Mouse (Mus musculus) heart, embryonic 14.5 days (tissue): ENCODE data around the gene Fchsd2. TPM values are rescaled to one million over a fixed set of nuclear protein-coding genes. Genes with fewer than 3 reads are reported as not detected.

Source experiments
- ATAC-seq: fragments of 200-750 bp; cut with Nextera tagmentation; 2 replicates; pipeline ENCODE4 v1.8.0; 2017; ENCODE audit warnings: low read depth, moderate TSS enrichment; ENCODE audit not compliant: insufficient number of reproducible peaks, insufficient read depth, low FRiP score
- H3K27ac ChIP-seq, 2 experiments: fragments of 200-500 bp in 1 of 2; fragments of 300-500 bp in 1 of 2; sonication (generic) in 1 of 2; replicated peaks in 1 of 2; 2 replicates each; pipeline ENCODE4 v1.5.1; 2012 to 2014; ENCODE audit warnings: low read depth in 2 of 2, low read length in 2 of 2, control low read depth in 1 of 2, mild to moderate bottlenecking in 1 of 2, mixed read lengths in 1 of 2; ENCODE audit not compliant: control insufficient read depth in 1 of 2, insufficient read depth in 1 of 2
- H3K27me3 ChIP-seq: fragments of 300-500 bp; sonication (generic); 2 replicates; pipeline ENCODE4 v1.6.1; 2014; ENCODE audit warnings: mild to moderate bottlenecking, low read length, control low read depth; ENCODE audit not compliant: control insufficient read depth, insufficient read depth
- H3K36me3 ChIP-seq: fragments of 300-500 bp; sonication (generic); 2 replicates; pipeline ENCODE4 v1.6.1; 2014; ENCODE audit warnings: mild to moderate bottlenecking, control low read depth, low read length, mixed read lengths; ENCODE audit not compliant: control insufficient read depth, insufficient read depth
- H3K4me1 ChIP-seq, 2 experiments: fragments of 200-500 bp in 1 of 2; fragments of 300-500 bp in 1 of 2; sonication (generic) in 1 of 2; 2 replicates each; pipeline ENCODE4 v1.6.1; 2012 to 2014; ENCODE audit warnings: low read length in 2 of 2, control low read depth in 1 of 2, mixed read lengths in 1 of 2; ENCODE audit not compliant: control insufficient read depth in 2 of 2, insufficient read depth in 2 of 2
- H3K4me2 ChIP-seq: fragments of 300-500 bp; sonication (generic); 2 replicates; pipeline ENCODE4 v1.6.1; 2014; ENCODE audit warnings: mild to moderate bottlenecking, low read length
- H3K4me3 ChIP-seq, 2 experiments: fragments of 200-500 bp in 1 of 2; fragments of 300-500 bp in 1 of 2; sonication (generic) in 1 of 2; 2 replicates each; pipeline ENCODE4 v1.5.1; 2012 to 2014; ENCODE audit warnings: low read length in 2 of 2, mild to moderate bottlenecking in 2 of 2, control low read depth in 1 of 2, low read depth in 1 of 2, moderate library complexity in 1 of 2; ENCODE audit not compliant: control insufficient read depth in 1 of 2, insufficient read depth in 1 of 2
- H3K9ac ChIP-seq: fragments of 300-500 bp; sonication (generic); 2 replicates; pipeline ENCODE4 v1.6.1; 2014; ENCODE audit warnings: mild to moderate bottlenecking, low read length
- H3K9me3 ChIP-seq: fragments of 300-500 bp; sonication (generic); 2 replicates; pipeline ENCODE4 v1.6.1; 2016; ENCODE audit warnings: low read length, control low read depth; ENCODE audit not compliant: control insufficient read depth
- WGBS: fragments of 180-500 bp; shearing (Covaris S2); extraction: QIAGEN DNeasy Blood & Tissue Kit; methylation state at CpG from one replicate; pipeline ENCODE4 v1.1.7; 2014; 5-methylcytosine and 5-hydroxymethylcytosine counted together
- polyA plus RNA-seq: library from polyadenylated mRNA; unstranded; fragments of >200 nt; fragmentation: Nextera tagmentation; extraction: Ambion mirVana; gene quantifications from 2 replicates; pipeline ENCODE4 v1.2.1, GENCODE M21; 2014

Fchsd2 gene
- polyA plus RNA-seq, 1 experiment from 2014 or later, result 18.0 TPM

- Histone ChIP-seq H3K9ac (peak overlapping the region; percentile 91), H3K36me3 (peaks cover 13% of the 10 kb centered on the region)
Measured at GRCm38 (mm10) chr7:101107073-101107810, 14.6 kb downstream of the Fchsd2 start.

DNA sequence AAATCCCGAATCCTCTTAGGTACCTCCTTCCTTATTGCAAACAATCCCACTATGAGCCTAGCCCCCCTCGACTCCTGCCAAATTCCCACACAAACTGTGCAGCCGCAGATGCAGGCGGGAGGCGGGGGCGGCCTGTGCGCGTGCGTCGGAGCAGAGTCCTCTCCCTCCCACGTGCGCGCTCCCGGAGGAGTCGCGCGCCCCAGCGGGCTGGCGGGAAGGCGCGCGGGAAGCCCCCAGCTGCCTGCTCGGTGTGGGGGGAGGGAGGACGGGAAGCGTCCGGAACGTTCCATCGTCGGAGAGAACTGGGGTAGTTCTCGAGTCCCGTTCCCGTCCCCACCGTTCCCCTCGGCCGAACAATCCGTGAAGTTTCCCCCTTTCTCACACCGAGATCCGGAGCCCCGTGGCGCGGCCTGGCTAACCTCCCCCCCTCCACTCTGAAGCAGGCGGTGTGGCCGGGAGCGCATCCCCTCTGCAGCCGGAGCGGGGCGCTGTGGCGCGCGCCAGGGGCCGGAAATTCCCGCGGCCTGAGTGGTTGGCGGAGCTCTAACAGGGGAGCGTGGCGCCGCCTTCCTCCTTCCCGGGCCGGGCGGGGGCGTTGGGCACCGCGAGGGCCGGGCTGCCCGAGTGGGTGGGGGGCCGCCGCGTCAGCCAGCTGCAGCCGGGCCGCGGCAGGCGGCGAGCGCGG is 15.4 kb downstream of the Fchsd2 start:
- Histone ChIP-seq H3K4me3 (peak overlapping the region; percentile 75 to 99), H3K4me1 (peaks cover 8 to 17% of the 10 kb centered on the region in 2 experiments), H3K27ac (peak overlapping the region; percentile 93 to 97), H3K9ac (peak overlapping the region; percentile 91), H3K9me3 (no peaks in the 10 kb centered on the region), H3K36me3 (peaks cover 13% of the 10 kb centered on the region), H3K27me3 (no peaks in the 10 kb centered on the region), H3K4me2 (peak overlapping the region; percentile 76)
- ATAC-seq, result peak; percentile 92
- under 1% methylated on average over 52 of the region's 75 CpGs for WGBS

More at GRCm38 (mm10) chr7:101107073-101107810, 14.6 kb downstream of the Fchsd2 start:
- H3K4me2 ChIP-seq, result peak overlapping the region; percentile 76
- no peak for ATAC-seq
- peaks cover 8 to 17% of the 10 kb centered on the region in 2 experiments for H3K4me1 ChIP-seq
- H3K4me3 ChIP-seq, result peak overlapping the region; percentile 75 to 99
- no peaks in the 10 kb centered on the region for H3K9me3 ChIP-seq
- H3K27me3 ChIP-seq, result no peaks in the 10 kb centered on the region
- peak overlapping the region; percentile 93 to 97 for H3K27ac ChIP-seq
- WGBS, result 22% methylated on average over 5 of the region's 5 CpGs

DNA sequence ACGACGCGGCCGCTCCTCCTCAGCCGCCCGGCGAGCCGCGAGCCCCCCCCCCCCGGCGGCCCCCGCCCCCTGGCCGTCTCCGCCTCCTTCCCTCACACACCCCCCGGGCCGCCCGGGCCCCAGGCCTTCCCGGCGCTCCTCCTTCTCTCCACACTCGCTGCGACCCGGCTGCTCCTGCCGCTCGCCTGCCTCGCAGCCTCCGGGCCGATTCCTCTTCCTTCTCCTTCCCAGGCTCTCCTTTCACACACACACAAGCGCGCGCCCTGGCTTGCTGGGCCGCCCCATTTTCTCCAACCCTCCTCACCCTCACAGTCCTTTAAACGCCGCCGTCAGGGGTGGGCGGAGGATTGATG is 16.0 kb downstream of the Fchsd2 start:
- Histone ChIP-seq H3K9ac (peak overlapping the region; percentile 91), H3K9me3 (no peaks in the 10 kb centered on the region), H3K4me3 (peak overlapping the region; percentile 75 to 99), H3K36me3 (peaks cover 17% of the 10 kb centered on the region), H3K27ac (peak overlapping the region; percentile 97 to 98), H3K27me3 (no peaks in the 10 kb centered on the region), H3K4me1 (peaks cover 8 to 17% of the 10 kb centered on the region in 2 experiments), H3K4me2 (peak overlapping the region; percentile 76)
- 0% methylated on average over 16 of the region's 35 CpGs for WGBS
- ATAC-seq, result no peak; the same call in none of the 2 replicates

- Histone ChIP-seq H3K4me1 (peaks cover 8 to 17% of the 10 kb centered on the region in 2 experiments), H3K27ac (peak overlapping the region; percentile 97 to 98), H3K9ac (peak overlapping the region; percentile 91), H3K4me3 (peak overlapping the region; percentile 75 to 99), H3K27me3 (no peaks in the 10 kb centered on the region), H3K36me3 (peaks cover 21% of the 10 kb centered on the region), H3K4me2 (peak overlapping the region; percentile 76), H3K9me3 (no peaks in the 10 kb centered on the region)
- ATAC-seq, result no peak
- WGBS, result under 1% methylated on average over 46 of the region's 47 CpGs
Measured at GRCm38 (mm10) chr7:101109006-101109855, 16.6 kb downstream of the Fchsd2 start.

GRCm38 (mm10) chr7:101109856-101110350 is 17.2 kb downstream of the Fchsd2 start:
- Histone ChIP-seq H3K27me3 (no peaks in the 10 kb centered on the region), H3K4me2 (peak overlapping the region; percentile 76), H3K36me3 (peaks cover 27% of the 10 kb centered on the region), H3K27ac (peak overlapping the region in 1 of 2 experiments; percentile 97), H3K9ac (peak overlapping the region; percentile 91), H3K9me3 (no peaks in the 10 kb centered on the region), H3K4me3 (peak overlapping the region; percentile 75 to 99), H3K4me1 (peaks cover 8 to 17% of the 10 kb centered on the region in 2 experiments)
- 12% methylated on average over 8 of the region's 8 CpGs for WGBS
- ATAC-seq, result no peak

GRCm38 (mm10) chr7:101113410-101113809 is 20.7 kb downstream of the Fchsd2 start:
- Histone ChIP-seq H3K4me3 (no peak overlapping the region), H3K9me3 (no peaks in the 10 kb centered on the region), H3K9ac (no peak overlapping the region), H3K36me3 (peaks cover 58% of the 10 kb centered on the region), H3K27me3 (no peaks in the 10 kb centered on the region), H3K4me1 (peaks cover 0 to 6% of the 10 kb centered on the region in 2 experiments; a peak in 1 of 4 replicates), H3K4me2 (no peak overlapping the region), H3K27ac (no peak overlapping the region)
- no peak for ATAC-seq
- 89% methylated on average over 3 of the region's 3 CpGs for WGBS

- ATAC-seq, result no peak
- H3K4me1 ChIP-seq, result peaks cover 0 to 6% of the 10 kb centered on the region in 2 experiments; a peak in 1 of 4 replicates
- H3K9ac ChIP-seq, result no peak overlapping the region
- peaks cover 58% of the 10 kb centered on the region for H3K36me3 ChIP-seq
- no peak overlapping the region for H3K27ac ChIP-seq
- no peak overlapping the region for H3K4me3 ChIP-seq
- no peaks in the 10 kb centered on the region for H3K27me3 ChIP-seq
- H3K9me3 ChIP-seq, result no peaks in the 10 kb centered on the region
- H3K4me2 ChIP-seq, result no peak overlapping the region
- WGBS, result 87% methylated on average over 1 of the region's 1 CpGs
Measured at GRCm38 (mm10) chr7:101114328-101114727, 21.7 kb downstream of the Fchsd2 start.
